Comparison of ENCODE assay signal across 8 mouse cellular contexts in the genomic region with DNA sequence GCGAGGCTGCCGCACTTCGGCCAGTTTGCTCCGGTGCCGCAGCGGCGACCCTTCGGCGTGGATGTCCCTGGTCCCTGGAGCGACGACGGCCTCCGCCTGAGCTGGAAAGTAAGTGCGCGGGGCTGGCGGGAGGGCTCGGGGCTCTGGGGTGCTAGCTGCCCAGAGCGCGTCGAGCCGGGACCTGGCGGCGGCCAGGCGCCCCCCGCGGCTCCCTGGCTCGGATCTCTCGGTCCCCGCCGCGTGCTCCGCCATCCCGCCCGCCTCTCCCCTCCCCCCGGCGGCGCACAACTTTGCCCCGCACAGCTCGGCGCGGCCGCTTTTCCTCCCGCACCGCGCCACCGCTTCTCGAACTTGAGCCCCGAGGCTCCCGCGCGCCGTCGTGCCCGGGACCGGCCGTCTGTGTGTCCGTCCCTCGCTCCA. TPM values are rescaled to one million over a fixed set of nuclear protein-coding genes. Genes with fewer than 3 reads are reported as not detected.
DNase-seq lines count a peak whose midpoint lies in the region; ATAC-seq lines count a peak whose summit lies in the region.

No protein-coding gene starts in this region.

- peak overlapping the region; percentile 95 for H3K27ac ChIP-seq in heart, embryonic 10.5 days
- H3K27ac ChIP-seq in forebrain, embryonic 12.5 days = peak overlapping the region; percentile 86
- peak overlapping the region; percentile 79 for H3K27ac ChIP-seq in limb, embryonic 13.5 days
- H3K27ac ChIP-seq in neural tube, embryonic 14.5 days (ENCODE audit: low read depth, low read length) = peak overlapping the region; percentile 60

- no peak for DNase-seq in heart, embryonic 10.5 days (ENCODE audit: low spot score)
- DNase-seq in heart, adult 11 months = no peak
- peak; percentile 18 for DNase-seq in urinary bladder, postnatal 14 days (ENCODE audit: low spot score)
- DNase-seq in urinary bladder, postnatal 4 days (ENCODE audit: low spot score in 2 of 2) = no peak
- no peak for DNase-seq in retina, embryonic 14.5 days (ENCODE audit: low spot score)

- no peaks in the 10 kb centered on the region for H3K36me3 ChIP-seq in heart, embryonic 10.5 days
- no peaks in the 10 kb centered on the region for H3K36me3 ChIP-seq in forebrain, embryonic 12.5 days (replicated peaks)
- no peaks in the 10 kb centered on the region for H3K36me3 ChIP-seq in limb, embryonic 13.5 days
- no peaks in the 10 kb centered on the region for H3K36me3 ChIP-seq in neural tube, embryonic 14.5 days (ENCODE audit: control insufficient read depth, insufficient read depth, low read length)

- peaks cover 20% of the 10 kb centered on the region for H3K4me1 ChIP-seq in heart, embryonic 10.5 days
- peaks cover 18% of the 10 kb centered on the region for H3K4me1 ChIP-seq in forebrain, embryonic 12.5 days
- H3K4me1 ChIP-seq in limb, embryonic 13.5 days = peaks cover 22% of the 10 kb centered on the region
- H3K4me1 ChIP-seq in neural tube, embryonic 14.5 days (ENCODE audit: control insufficient read depth, insufficient read depth, low read length) = peaks cover 9% of the 10 kb centered on the region

- H3K4me2 ChIP-seq in forebrain, embryonic 12.5 days = peak overlapping the region; percentile 80
- peak overlapping the region; percentile 87 for H3K4me2 ChIP-seq in limb, embryonic 13.5 days (replicated peaks)
- peak overlapping the region; percentile 67 for H3K4me2 ChIP-seq in neural tube, embryonic 14.5 days (ENCODE audit: low read depth, low read length)

- H3K27me3 ChIP-seq in heart, embryonic 10.5 days (ENCODE audit: insufficient read depth, poor library complexity, severe bottlenecking) = no peaks in the 10 kb centered on the region
- no peaks in the 10 kb centered on the region for H3K27me3 ChIP-seq in forebrain, embryonic 12.5 days
- H3K27me3 ChIP-seq in limb, embryonic 13.5 days = no peaks in the 10 kb centered on the region
- H3K27me3 ChIP-seq in neural tube, embryonic 14.5 days (ENCODE audit: control insufficient read depth, insufficient read depth, low read length) = no peaks in the 10 kb centered on the region

- WGBS in heart, embryonic 10.5 days = 2% methylated on average over 37 of the region's 58 CpGs
- 0% methylated on average over 47 of the region's 58 CpGs for WGBS in forebrain, embryonic 12.5 days
- whole genome bisulfite sequencing in limb, embryonic 13.5 days = under 1% methylated on average over 54 of the region's 58 CpGs
- under 1% methylated on average over 48 of the region's 58 CpGs for WGBS in neural tube, embryonic 14.5 days

- peak overlapping the region; percentile 84 for H3K9ac ChIP-seq in forebrain, embryonic 12.5 days
- H3K9ac ChIP-seq in limb, embryonic 13.5 days = peak overlapping the region; percentile 87
- peak overlapping the region; percentile 83 for H3K9ac ChIP-seq in neural tube, embryonic 14.5 days (replicated peaks; ENCODE audit: low read depth, low read length)

- H3K4me3 ChIP-seq in heart, embryonic 10.5 days = peak overlapping the region; percentile 93
- H3K4me3 ChIP-seq in forebrain, embryonic 12.5 days (replicated peaks) = peak overlapping the region; percentile 86
- H3K4me3 ChIP-seq in limb, embryonic 13.5 days = peak overlapping the region; percentile 92
- H3K4me3 ChIP-seq in neural tube, embryonic 14.5 days (ENCODE audit: low read depth, low read length) = peak overlapping the region; percentile 83

- H3K9me3 ChIP-seq in heart, embryonic 10.5 days = no peaks in the 10 kb centered on the region
- H3K9me3 ChIP-seq in forebrain, embryonic 12.5 days = no peaks in the 10 kb centered on the region
- H3K9me3 ChIP-seq in limb, embryonic 13.5 days = no peaks in the 10 kb centered on the region
- H3K9me3 ChIP-seq in neural tube, embryonic 14.5 days (ENCODE audit: control insufficient read depth, low read length) = no peaks in the 10 kb centered on the region

- peak; percentile 66 for ATAC-seq in forebrain, embryonic 12.5 days (ENCODE audit: low FRiP score)
- ATAC-seq in limb, embryonic 13.5 days (ENCODE audit: low FRiP score, low read depth) = peak; percentile 30
- ATAC-seq in neural tube, embryonic 14.5 days (ENCODE audit: low read depth) = peak; percentile 62

RNA-seq across cellular contexts. Expression of a gene that starts 0.4 kb away (rescaled TPM):
- 18.5 and 22.1 TPM in 2 replicates for polyA plus RNA-seq in heart, embryonic 10.5 days (2016; fragmentation: Nextera tagmentation; extraction: Ambion mirVana)
- 19.0 and 20.1 TPM in 2 replicates for polyA plus RNA-seq in forebrain, embryonic 12.5 days (2016; fragmentation: Nextera tagmentation; extraction: Ambion mirVana)
- polyA plus RNA-seq in limb, embryonic 13.5 days (2015; fragmentation: Nextera tagmentation; extraction: Ambion mirVana) = 22.7 and 23.2 TPM in 2 replicates
- polyA plus RNA-seq in neural tube, embryonic 14.5 days (2014; fragmentation: Nextera tagmentation; extraction: Ambion mirVana) = 26.8 and 33.6 TPM in 2 replicates

RNA-seq across cellular contexts. Expression of a gene that starts 0.5 kb away (rescaled TPM):
- polyA plus RNA-seq in heart, embryonic 10.5 days (2016; fragmentation: Nextera tagmentation; extraction: Ambion mirVana) = 0.24 and 0.51 TPM in 2 replicates
- 2.4 TPM in 2 replicates for polyA plus RNA-seq in forebrain, embryonic 12.5 days (2016; fragmentation: Nextera tagmentation; extraction: Ambion mirVana)
- polyA plus RNA-seq in limb, embryonic 13.5 days (2015; fragmentation: Nextera tagmentation; extraction: Ambion mirVana) = 0.57 and 0.75 TPM in 2 replicates
- polyA plus RNA-seq in neural tube, embryonic 14.5 days (2014; fragmentation: Nextera tagmentation; extraction: Ambion mirVana) = 2.8 and 3.7 TPM in 2 replicates
